Mouse (Mus musculus): ENCODE data around the gene Arl13a.
"Not testable (repeated sequence)": the region's sequence is repeated elsewhere in the genome, so short reads cannot be mapped to it uniquely, and the experiment has no call there.

Arl13a gene

DNA sequence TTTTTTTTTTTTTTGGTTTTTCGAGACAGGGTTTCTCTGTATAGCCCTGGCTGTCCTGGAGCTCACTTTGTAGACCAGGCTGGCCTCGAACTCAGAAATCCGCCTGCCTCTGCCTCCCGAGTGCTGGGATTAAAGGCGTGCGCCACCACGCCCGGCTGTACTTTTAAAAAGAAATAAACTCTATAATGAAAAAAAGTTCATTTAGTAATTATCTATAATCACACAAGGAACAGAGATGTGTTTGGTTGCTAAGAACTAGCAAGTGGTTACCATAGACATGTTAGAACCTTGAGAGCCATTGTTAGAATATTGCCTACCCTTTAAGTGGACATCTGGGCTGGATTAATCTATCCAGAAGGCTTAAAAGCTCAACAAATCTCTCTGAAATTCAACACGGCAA is at the start of gene Arl13a:
Gene Arl13a (plus strand): TSS at position 301 of the 400 bp plus-strand sequence.
- DNase-seq (ENCODE audit: low spot score in 2 of 2) = not testable (repeated sequence)

DNA sequence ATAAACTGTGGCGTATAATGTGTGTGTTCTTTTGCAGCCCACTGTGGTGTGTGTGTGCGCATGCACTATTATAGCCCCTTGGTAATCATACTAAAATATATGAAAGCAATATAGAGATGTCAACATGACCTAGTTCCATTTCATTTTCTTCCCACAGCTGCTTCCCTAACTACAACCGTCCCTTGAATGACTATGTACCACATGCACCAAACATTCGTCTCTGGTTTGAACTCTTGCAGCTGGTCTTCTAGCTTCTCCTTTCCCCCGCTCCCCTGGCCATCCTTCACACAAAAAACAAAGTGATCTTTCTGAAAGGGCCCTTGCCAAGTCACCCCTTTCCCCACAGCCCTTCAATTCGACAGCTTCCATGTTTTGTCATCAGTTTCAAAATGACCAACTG is 47.3 kb upstream of the Arl13a start:
- DNase-seq (ENCODE audit: low spot score in 2 of 2) = no peak

DNA sequence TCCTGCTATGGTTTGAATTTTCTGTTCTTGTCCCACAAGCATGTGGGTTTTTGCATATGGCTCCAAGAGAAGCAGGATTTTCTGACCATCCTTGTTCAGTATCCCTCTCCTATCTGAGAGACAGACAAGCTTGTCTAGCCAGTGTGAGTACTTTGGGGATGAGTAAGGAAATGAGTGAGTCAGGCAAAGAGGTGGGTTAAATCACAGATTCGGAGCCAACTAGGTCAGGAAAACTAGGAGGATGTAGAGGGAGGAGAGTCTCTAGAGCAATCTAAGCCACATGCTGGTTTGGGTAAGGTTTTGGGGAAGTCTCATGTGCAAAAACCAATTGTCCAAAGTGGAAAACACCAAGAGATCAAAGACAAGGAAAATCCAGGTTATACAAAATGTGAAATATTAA is 45.8 kb upstream of the Arl13a start:
- DNase-seq (ENCODE audit: low spot score in 2 of 2) = no peak

DNA sequence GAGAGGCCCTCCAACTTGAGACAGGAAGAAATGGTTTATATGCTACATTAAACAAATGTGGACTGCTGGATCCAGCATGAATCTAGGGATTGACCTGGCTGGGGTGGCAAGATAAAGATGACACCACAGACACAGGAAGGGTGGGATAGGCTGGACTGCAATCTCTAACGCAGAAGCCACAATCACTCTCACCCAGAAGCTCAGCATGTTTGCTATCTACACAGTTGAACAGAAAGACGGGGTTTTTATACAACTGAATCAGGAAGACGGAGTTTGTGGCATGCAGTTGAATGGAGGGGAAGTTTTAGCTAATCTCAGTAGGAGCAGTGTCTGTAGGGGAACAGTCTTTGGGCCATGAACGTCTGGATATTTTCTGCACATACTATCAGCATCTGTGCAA is 45.3 kb upstream of the Arl13a start:
- no peak for DNase-seq (ENCODE audit: low spot score in 2 of 2)

DNA sequence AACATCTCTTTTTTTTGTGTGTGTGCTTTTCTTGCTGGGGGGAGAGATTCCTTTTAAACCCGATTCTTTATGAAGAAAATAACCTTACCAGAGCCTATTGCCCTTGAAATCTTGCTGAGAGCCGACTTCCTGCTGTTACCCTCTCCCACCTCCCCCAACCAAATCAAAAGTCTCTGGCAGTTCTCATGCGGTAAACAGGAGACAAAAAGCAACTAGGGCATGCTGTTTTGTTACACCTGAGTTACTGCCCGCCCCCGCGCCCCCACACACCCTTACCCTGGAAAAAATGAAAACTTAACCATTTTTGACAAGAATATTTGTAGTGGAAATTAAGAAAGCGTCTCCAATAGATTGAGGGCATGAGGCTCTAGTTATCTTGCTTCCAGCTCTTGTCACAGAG is 29.1 kb upstream of the Arl13a start:
- no peak for DNase-seq (ENCODE audit: low spot score in 2 of 2)

DNA sequence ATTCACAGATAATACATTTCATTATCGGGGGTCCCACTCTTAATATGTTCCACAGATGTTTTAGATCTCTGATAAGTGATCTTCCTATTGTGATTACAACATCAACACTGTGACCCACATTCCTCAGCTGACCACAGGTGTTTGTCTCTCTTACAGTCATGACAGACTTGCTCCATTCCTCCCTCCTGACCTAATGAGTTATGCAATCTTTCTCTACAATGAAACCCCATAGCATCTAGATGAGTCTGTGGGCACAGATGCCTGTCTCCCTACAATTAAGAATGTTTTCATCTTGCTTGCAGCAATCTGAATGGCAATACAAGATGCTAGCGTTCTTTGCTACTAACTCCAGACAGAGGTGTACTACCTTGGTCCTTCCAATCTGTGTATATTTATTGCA is 26.9 kb upstream of the Arl13a start:
- DNase-seq (ENCODE audit: low spot score in 2 of 2) = no peak

DNA sequence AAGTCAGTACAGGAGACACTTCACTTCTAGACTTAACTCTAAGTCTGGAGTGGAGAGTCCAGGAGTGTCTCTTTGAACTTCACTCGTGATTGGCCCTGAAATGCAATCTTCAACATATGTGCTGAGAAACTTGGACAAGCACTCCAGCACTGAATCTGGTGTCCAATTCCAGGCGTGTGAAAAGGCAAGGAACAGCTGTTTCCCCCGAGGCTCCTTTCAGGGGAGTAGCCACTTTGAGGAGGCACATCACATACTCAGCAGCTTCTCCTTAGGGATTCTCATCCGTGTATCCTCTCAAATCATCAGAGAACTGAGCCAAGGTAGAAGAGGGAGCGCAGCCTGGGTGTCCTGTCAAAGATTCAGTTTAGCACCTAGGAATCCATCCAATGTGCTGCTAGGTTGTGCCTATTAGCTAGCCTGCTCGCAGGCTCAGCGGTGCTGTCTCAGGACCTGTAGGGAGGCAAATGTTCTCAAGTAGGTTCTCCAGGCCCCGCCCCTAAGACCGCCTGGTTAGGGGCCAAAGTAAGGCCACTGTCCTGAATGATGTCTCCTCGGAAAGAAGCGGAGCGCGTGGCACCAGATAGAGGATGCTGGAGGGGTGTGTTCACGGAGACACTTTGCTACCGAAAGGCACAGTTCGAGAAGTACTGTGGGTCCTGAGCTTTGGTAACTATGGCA is 25.1 kb upstream of the Arl13a start, which contains the start of gene Xkrx:
Gene Xkrx (minus strand): TSS at position 34 of the 678 bp plus-strand sequence.
- DNase-seq (ENCODE audit: low spot score in 2 of 2) = peak in 1 of 2 experiments; percentile 21

DNA sequence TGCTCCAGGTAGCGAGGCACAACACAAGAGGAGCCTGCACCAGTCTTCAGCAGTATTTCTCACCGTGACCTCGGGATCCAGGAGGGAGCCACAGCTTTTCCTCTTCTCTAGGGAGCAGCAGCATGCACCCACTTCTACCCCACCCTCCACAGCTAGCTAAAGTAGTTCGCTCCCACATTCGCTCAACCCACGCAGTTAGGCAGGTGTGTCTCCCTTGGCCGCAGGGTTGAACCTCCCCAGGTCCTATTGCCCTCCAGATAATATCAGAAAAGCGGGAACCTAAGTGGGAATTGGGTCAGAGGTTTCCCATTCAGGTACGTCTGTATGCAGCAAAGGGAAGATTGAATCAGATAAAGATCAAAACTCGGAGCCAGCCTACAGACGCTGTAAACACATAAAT is 24.5 kb upstream of the Arl13a start:
- DNase-seq (ENCODE audit: low spot score in 2 of 2) = peak; percentile 8 to 17

DNA sequence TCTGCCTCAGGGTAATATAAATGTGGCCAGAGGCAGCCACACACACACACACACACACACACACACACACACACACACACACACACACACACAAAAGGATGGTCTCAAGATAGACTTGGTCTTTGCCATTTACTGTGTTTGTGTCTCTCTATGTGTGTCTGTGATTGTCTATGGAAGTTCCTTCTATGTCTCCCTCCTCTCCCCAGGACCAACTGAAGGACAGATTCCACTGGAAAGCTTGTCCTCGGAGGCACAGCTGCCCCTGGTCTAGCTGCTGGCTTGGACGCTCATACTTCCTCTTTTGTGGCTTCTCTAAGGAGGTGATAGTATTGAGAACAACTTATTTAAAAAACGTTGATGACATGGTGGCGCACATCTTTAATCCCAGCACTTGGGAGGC is 23.8 kb upstream of the Arl13a start:
- DNase-seq (ENCODE audit: low spot score in 2 of 2) = peak in 1 of 2 experiments; percentile 16

DNA sequence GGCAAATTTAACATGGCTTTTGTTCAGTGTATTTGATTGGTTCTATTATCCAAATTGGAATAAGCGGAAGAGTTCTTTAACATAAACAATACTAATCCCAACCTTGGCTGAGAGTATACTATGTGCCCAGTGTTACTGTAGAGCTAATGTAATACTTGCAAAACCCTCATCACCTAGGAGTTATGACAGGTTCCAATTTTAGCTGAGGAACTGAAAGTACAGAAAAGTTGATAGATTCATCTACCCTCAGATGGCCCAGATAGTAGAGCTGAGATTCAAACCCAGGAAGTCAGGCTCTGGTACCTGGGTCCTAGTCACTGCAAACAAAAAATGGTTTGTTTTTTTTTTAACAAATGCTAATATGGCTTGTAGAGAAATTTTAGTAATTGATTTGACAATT is 16.7 kb upstream of the Arl13a start:
- no peak for DNase-seq (ENCODE audit: low spot score in 2 of 2)

DNA sequence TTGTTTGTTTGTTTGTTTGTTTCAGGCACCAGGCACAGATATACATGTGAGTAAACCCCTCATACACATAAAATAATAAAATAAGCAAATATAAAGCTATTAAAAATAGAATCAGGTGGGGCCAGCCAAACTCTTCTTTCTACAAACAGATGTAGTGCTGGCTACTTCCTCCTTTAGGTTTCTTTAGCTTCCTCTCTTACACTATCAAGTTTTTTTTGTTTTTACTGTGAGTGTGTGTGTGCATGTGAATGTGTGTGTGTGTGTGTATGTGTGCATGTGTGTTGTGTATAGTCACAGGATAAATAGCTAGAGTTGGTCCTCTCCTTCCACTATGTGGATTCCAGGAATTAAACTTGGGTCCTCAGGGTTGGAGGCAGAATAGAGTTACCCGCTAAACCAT is 12.6 kb upstream of the Arl13a start:
- no peak for DNase-seq (ENCODE audit: low spot score in 2 of 2)

DNA sequence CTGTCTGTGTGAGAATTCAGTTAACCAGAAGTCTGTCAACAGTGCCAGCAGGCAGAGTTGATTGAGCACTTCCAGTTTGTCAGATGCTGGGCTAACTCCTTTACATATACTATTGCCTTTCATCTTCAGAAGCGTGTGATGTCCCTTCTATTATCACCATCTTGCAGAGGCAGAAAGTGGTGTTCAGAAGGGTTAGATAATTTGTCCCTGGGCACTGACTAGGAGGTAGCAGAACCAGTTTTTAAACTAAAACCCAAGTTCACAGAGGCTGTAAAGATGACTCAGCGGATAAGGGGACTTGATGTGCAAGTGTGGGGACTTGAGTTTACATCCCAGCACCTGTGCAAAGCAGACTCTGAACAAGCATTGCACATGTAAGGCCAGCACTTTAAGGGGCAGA is 21.2 kb downstream of the Arl13a start:
- DNase-seq (ENCODE audit: low spot score in 2 of 2) = no peak

DNA sequence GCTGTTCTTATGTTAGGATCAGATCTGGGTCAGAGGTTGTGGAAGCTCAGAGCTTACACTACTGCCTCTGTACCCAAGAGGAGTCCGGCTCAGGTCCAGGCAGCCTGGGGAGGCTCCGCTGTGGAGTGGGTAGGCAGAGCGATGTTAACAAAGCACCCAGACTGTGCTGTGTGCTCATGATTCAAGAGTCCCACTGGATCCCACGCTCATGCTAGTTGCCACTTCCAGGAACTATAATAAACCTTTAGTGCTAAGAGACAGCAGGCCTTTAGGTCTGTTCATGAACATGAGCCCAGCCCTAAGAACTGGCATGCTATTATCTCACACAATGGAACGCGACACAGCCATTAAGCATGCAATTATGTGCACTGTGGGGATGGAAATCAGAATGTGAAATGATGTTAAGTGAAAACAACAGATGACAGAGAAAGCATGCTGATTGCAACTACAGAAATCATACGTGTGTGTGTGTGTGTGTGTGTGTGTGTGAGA is 23.9 kb downstream of the Arl13a start:
- DNase-seq (ENCODE audit: low spot score in 2 of 2) = no peak

DNA sequence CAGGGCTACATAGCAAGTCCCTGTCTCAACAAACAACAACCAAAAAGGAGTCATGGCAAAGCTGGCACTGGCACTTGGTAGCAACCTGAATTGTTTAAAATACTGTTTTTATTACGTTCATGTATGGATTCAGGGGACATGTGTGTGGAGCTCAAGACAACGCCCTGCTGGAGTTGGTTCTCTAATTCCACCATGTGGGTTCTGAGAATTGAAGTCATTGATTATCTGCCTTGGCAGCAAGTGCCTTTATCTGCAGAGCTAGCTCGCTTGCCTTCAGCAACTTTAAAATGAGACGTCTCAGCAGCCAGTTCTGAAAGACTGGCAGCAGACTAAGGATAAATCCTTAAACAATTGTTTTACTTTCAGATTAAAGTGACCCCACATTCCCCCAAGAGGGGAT is 30.9 kb downstream of the Arl13a start:
- DNase-seq (ENCODE audit: low spot score in 2 of 2) = no peak

DNA sequence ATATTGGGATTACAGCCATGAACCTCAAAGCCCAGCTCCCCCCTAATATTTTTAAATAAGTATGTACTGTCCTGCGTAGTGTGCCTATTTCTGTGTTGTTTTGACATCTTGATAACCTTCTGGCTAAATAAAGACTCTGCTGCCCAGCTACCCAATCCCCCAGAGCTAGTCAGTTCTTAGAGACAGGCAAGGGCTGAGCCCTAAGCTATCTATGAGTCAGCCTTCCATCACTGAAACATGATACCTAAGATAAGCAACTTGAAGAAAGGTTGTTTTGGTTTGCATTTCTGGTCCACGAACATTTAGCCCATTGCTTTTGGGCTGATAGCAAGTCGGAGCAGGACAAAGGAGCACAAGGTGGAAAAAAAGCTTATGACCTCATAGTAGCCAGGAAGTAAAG is 33.3 kb downstream of the Arl13a start:
- DNase-seq (ENCODE audit: low spot score in 2 of 2) = no peak

DNA sequence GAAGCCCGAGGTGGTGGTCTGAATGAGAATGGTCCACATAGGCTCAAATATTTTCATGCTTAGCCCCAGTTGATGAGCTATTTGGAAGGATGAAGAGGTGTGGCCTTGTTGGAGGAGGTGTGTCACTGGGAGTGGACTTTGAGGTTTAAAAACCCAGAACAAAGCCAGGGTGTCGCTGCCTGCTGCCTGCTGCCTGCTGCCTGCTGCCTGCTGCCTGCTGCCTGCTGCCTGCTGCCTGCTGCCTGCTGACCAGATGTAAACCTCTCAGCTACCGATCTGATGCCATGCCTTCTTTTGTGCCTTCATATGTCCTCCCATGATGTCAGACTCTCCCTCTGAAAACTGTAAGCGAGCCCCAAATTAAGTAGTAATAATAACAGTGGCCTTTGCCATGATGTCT is 34.6 kb downstream of the Arl13a start, which contains the start of gene Nox1:
Gene Nox1 (minus strand): TSS at position 101 of the 400 bp plus-strand sequence.
- DNase-seq (ENCODE audit: low spot score in 2 of 2) = no peak

DNA sequence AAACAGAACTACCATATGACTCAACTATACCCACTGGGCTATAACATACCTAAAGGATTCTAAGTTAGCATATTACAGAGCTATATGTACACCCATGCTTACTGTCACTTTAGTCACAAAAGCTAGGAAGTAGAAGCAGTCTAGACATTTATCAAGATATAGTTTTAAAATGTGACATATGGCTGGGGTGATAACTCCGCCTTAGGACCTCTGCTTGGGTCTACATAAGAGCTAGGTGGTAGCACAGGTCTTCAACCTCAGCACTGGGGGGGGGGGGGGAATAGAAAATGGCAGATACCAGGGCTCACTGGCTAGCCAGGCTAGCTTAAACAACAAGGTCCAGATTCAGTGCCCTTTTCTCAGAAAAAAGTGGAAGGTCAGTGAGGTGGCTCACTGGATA is 45.7 kb downstream of the Arl13a start:
- DNase-seq (ENCODE audit: low spot score in 2 of 2) = no peak

DNA sequence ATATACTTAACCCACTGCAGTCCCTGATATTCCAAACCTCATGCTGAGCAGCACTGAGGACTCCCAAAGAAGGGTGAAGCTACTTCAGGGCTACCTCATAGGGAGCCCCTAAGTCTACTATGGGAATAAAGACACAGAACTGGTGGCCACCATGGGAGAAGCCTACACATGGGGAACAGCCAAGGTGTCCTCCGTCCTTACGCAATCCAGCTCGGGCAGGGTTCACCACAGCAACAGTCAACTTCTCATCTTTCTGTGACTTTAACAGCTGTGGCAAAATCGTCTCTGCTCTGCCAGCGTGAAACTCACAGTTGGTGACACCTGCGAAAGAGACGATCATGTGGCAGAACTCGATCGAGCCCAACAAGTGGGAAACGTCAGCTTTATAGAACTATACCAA is 51.0 kb downstream of the Arl13a start:
- no peak for DNase-seq (ENCODE audit: low spot score in 2 of 2)

DNA sequence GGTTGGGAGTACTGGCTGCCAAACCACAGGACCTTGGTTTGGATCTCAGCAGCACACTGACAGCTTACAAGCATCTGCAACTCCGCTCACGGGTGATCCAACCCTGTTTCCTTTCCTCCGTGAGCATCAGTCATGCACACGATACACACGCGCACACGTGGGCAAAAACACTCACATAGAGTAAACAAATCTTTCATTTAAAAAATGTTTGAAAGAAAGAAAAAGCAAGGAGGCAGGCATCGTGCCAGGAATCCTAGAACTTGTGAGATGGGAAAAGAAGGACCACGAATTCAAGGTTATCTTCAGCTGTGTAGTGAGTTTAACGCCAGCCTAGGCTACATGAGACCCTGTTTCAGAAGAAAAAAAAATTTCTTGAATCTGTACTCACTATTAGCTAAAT is 58.6 kb downstream of the Arl13a start:
- no peak for DNase-seq (ENCODE audit: low spot score in 2 of 2)

DNA sequence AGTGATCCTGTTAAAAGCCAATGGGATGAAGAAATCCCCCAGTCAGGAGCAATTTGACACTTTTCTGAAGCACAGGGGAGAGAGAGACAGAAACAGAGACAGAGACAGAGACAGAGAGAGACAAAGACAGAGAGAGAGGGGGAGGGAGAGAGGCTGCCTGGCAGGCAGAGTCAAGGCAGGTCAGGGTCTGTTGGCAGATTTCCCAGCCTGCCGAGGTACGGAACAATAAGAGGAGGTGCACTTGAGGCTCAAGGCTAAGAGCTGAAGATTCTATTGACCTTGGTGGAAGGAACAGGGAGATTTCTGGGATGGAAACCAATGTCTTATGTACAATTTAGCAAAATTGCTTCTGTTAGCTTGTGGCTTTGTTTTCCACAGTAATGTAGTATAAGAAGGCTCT is 60.9 kb downstream of the Arl13a start:
- no peak for DNase-seq (ENCODE audit: low spot score in 2 of 2)
